Mouse (Mus musculus) retina, adult 2 months (tissue): Measurements from ENCODE around the gene Gm7954.
"Not testable (repeated sequence)": the region's sequence is repeated elsewhere in the genome, so short reads cannot be mapped to it uniquely, and the experiment has no call there.

Source experiments
- DNase-seq: peaks from one replicate; pipeline ENCODE4 v3.0.0-alpha.2; 2012; ENCODE audit warnings: low read depth, low spot score

The Gm7954 gene

DNA sequence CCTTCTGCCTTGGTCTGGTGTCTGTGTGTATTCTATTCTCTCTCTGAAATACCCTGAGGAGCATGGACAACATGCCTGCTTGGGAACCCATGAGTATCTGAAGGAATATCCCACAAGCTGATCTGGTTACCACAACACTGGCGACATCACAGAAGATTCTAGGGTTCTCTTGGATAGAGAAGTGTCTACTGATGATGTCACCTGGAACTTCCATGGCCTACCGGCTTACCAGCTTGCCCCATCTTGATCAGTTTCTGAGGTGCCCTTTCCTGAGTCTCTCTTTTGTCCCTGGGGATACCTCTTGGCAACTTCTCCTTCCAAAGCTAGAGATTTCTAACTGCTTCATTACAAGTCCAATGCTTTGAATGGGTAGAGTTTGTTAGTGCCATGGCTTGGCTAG is at the start of gene Gm7954:
TSS of gene Gm7954 (minus strand) at position 101 of the 400 bp plus-strand sequence.
- DNase-seq = not testable (repeated sequence)

DNA sequence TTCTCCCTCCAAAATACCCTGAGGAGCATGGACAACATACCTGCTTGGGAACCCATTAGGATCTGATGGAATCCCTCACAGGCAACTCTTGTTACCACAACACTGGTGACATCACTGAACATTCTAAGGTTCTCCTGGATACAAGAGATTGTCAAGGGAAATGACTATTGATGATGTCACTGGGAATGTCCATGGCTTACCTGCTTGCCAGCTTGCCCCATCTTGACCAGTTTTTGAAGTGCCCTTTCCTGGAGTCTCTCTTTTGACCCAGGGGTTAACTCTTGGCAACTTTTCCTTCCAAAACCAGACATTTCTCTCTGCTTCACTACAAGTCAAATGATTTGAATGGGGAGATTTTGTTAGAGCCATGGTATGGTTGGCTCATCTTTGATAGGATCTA is 36.1 kb upstream of the Gm7954 start, which contains the start of gene Gm3486:
TSS of gene Gm3486 (minus strand) at position 101 of the 400 bp plus-strand sequence.
- not testable (repeated sequence) for DNase-seq

DNA sequence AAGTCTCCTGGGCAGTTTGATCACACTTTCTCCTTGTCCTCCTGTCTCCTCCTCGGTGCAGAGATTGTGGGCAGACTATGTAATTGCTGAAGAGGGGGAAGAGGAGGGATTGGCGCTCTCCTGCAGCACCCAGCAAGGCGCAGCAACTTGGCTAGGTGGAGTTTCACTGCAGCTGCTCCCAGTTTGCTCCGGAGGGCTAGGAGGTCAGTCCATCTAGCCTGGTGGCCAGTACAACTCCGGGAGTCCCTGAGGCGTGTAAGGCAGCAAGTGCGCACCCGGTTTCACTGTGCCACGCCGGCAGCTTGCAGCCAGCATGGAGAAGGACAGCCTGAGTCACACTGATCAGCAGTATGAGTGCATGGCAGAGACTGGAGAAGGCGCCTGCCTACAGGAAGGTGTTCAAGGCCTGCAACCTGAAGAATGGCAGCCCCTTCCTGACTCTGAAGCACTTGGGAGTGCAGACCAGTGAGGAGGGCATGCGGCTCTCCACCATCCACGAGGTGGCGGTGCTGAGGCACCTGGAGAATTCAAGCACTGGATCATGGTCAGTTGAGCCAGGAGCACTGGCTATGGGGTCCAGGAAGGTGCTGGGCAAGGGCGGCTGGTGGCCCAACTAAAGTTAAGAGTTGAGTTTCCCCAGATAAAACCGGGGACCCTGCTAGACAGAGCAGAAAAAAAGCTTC is 27.8 kb downstream of the Gm7954 start:
- DNase-seq = not testable (repeated sequence)

DNA sequence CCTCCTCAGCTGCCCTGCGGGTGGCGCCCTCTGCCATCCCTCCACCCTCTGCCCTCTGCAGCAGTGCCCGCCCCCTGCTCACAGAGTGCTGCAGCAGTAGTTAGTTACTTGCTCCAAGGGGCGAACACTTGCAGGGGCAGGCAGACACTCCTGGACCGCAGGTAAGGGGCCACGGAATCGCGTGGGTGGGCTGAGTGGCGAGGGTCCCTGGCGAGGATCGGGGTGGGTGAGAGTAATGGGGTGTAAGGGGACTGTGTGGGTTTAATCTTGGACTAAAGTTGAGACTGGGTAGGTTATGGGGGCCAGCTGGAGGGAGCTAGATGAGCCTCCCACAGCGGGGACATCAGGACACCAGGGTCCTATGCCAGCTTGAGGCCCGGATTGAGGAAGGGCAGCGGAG is 28.6 kb downstream of the Gm7954 start:
- not testable (repeated sequence) for DNase-seq

DNA sequence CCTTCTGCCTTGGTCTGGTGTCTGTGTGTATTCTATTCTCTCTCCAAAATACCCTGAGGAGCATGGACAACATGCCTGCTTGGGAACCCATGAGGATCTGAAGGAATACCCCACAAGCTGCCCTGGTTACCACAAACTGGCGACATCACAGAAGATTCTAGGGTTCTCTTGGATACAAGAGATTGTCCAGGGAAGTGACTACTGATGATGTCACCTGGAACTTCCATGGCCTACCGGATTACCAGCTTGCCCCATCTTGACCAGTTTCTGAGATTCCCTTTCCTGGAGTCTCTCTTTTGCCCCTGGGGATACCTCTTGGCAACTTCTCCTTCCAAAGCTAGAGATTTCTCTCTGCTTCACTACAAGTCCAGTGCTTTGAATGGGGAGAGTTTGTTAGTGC is 45.1 kb downstream of the Gm7954 start, which contains the start of gene Gm6482:
TSS of gene Gm6482 (minus strand) at position 101 of the 400 bp plus-strand sequence.
- not testable (repeated sequence) for DNase-seq
